11 mouse cellular contexts compared by ENCODE assay signal in the genomic region with DNA sequence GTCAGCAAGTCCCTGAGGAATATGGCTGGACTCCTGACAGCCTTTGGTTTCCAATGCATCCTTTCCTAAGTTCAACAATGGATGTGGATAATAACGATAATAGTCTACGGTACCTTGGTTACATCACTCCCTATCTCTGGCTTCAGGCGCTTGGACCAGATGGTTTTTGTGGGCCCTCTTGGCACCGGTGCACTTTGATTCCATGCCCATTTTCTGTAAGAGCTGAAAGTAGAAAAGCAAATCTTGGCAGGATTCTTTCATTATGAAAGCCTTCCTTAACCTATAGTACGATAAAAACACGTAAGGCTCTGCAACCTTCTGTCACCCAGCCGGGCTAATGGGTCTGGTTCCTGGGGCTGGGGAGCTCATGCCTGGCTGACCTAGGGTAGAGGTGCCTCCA. TPM values are rescaled to one million over a fixed set of nuclear protein-coding genes. Genes with fewer than 3 reads are reported as not detected.
DNase-seq lines count a peak whose midpoint lies in the region; ATAC-seq and TF ChIP-seq lines count a peak whose summit lies in the region.
"Had no signal": no experiment of that assay in that cellular context is flagged by ENCODE, and none has a peak within 500 bp of the region (broad histone marks: within the 10 kb centered on the region; RNA-seq: fewer than 3 reads in every experiment).

No protein-coding gene starts in this region.

- no peak overlapping the region for H3K4me3 ChIP-seq in layer of hippocampus, adult 2 months
- no peak overlapping the region for H3K4me3 ChIP-seq in midbrain, embryonic 15.5 days

- DNase-seq in adipocyte (ENCODE audit: low spot score) = peak; percentile 14
- DNase-seq in cerebellum, adult 9-10 months = peak; percentile 88
- DNase-seq in layer of hippocampus, adult 2 months (ENCODE audit: low spot score in 2 of 2) = peak; percentile 47 to 70
- DNase-seq in left cerebral cortex, postnatal 25 days (ENCODE audit: low spot score in 2 of 2) = peak; percentile 31 to 85
- DNase-seq in ovary, postnatal 10 days (ENCODE audit: low spot score) = no peak
- no peak for DNase-seq in ovary, adult 18-20 months (ENCODE audit: low spot score)
- no peak for DNase-seq in kidney, postnatal 14 days
- DNase-seq: gastrocnemius, postnatal 14 days had no signal

- no peak overlapping the region for H3K9ac ChIP-seq in midbrain, embryonic 15.5 days

- TF ChIP-seq CTCF in layer of hippocampus, adult 2 months (conservative IDR thresholded peaks at IDR 0.05) = no peak

- no peak for ATAC-seq in midbrain, embryonic 15.5 days (replicated peaks)
- ATAC-seq: intestine, embryonic 16.5 days had no signal

- no peaks in the 10 kb centered on the region for H3K27me3 ChIP-seq in midbrain, embryonic 15.5 days (replicated peaks)
- H3K27me3 ChIP-seq: CH12.LX had no signal

- no peaks in the 10 kb centered on the region for H3K36me3 ChIP-seq in midbrain, embryonic 15.5 days (replicated peaks)

- H3K4me2 ChIP-seq in midbrain, embryonic 15.5 days = no peak overlapping the region

- WGBS in midbrain, embryonic 15.5 days = 86% methylated on average over 7 of the region's 7 CpGs

- no peaks in the 10 kb centered on the region for H3K4me1 ChIP-seq in midbrain, embryonic 15.5 days

- no peaks in the 10 kb centered on the region for H3K9me3 ChIP-seq in midbrain, embryonic 15.5 days

- intact Hi-C loops in left cerebral cortex, postnatal 25 days (cut with DNase I) = no loop called here

- H3K27ac ChIP-seq in layer of hippocampus, adult 2 months = no peak overlapping the region
- H3K27ac ChIP-seq in midbrain, embryonic 15.5 days = no peak overlapping the region

RNA-seq across cellular contexts. Expression of a gene that starts 51.3 kb away (rescaled TPM):
- total RNA-seq in layer of hippocampus, adult 2 months (2021) = 100 to 1,000 TPM; 121 to 130 TPM
- 100 to 1,000 TPM; 119 to 149 TPM for total RNA-seq in left cerebral cortex, postnatal 25 days (2021)
- 76.4 and 80.0 TPM in 2 replicates for polyA plus RNA-seq in midbrain, embryonic 15.5 days (2015; fragmentation: Nextera tagmentation; extraction: Ambion mirVana)

Comparison
In these comparisons a context has a peak if more than half of its experiments do, and no peak if none do; other contexts are left out.
1. DNase-seq: peak in adipocyte (single experiment), cerebellum, adult 9-10 months (single experiment), layer of hippocampus, adult 2 months (2 of 2) and left cerebral cortex, postnatal 25 days (2 of 2); none in ovary, postnatal 10 days (single experiment), ovary, adult 18-20 months (single experiment) and kidney, postnatal 14 days (single experiment).